Mouse (Mus musculus) right cerebral cortex, postnatal 36 days (tissue): ENCODE measurements around the gene Pak4.
"Not testable (repeated sequence)": the region's sequence is repeated elsewhere in the genome, so short reads cannot be mapped to it uniquely, and the experiment has no call there.

ENCODE experiments used
- DNase-seq, 2 experiments: peaks; one replicate each; pipeline ENCODE4 v3.0.0; 2022; ENCODE audit warnings: low spot score in 2 of 2, mixed read lengths in 1 of 2

Gene Pak4

GRCm38 (mm10) chr7:28597642-28598446 is at the start of gene Pak4, which contains the start of gene Samd4b:
TSS of gene Pak4 (minus strand) at chr7:28598185.
TSS of gene Samd4b (minus strand) at chr7:28598144.
- peak; percentile 97 to 98 for DNase-seq

- DNase-seq = no peak
Measured at GRCm38 (mm10) chr7:28647016-28647415, 49.0 kb upstream of the Pak4 start.

DNA sequence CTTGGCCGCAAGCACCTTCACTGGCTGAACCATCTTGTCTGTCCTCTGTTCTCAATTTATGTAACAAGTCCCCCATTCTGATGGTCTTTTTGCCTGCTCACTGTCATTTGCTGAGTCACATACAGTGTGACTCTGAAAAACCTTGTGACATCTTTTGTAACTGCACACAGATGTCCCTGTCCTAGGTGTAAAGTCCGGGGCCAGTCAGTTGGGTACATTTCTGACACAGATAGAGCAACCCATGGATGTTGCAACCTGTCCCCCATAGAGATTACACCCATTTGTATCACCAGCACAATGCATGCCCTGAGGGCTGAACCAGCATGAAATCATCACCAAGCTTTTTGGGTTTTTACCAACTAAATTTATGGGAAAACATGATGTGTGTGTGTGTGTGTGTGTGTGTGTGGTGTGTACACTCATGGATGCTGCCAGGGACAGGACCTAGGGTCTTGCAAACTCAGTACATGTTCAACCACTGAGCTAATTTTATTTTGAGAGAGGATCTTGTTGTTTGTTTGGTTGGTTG is 48.0 kb upstream of the Pak4 start:
- DNase-seq = no peak

GRCm38 (mm10) chr7:28645366-28645765 is 47.4 kb upstream of the Pak4 start:
- no peak for DNase-seq

- no peak for DNase-seq
Measured at GRCm38 (mm10) chr7:28641546-28641945, 43.6 kb upstream of the Pak4 start.

GRCm38 (mm10) chr7:28637511-28637910 is 39.5 kb upstream of the Pak4 start:
- DNase-seq = no peak

DNA sequence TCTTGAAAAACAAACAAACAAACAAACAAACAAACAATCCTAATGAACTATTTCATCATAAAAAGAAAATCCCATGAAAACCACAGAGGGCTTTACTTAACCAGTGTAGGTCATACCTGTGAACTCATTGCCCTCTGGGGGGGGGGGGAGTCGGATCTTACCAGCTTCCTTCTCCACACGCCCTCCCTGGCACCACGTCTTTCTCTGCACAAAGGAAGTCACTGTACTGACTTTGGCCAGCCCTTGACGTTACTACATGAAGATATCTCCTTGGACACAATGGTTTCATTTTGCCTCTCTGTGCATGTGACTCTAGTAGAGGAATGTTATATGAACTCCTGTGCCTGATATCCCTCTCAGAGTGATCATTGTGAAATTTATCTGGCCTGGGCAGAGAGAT is 36.1 kb upstream of the Pak4 start:
- no peak for DNase-seq

DNA sequence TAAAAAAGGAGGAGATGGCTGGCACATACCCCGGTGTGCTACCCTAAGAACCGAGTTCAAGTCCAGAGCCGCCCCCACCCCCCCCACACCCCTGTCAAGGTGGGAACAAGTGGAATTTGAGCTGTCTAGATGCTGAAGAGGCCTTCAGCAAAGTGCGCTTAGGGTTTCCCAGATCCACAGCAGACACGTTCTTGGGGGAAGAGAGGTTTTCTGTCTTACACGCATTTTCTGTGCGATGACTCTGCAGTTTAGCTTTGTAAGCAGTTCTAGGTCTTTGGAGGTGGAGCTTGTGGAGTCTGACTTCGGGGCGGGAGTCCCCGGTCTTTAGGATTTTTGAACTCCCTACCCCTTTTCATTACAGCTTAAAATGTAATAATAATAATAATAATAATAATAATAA is 33.1 kb upstream of the Pak4 start, which contains the start of gene Acp7:
Gene Acp7, minus strand, starts transcription at position 260 of the 400 bp plus-strand sequence.
- DNase-seq = no peak

DNA sequence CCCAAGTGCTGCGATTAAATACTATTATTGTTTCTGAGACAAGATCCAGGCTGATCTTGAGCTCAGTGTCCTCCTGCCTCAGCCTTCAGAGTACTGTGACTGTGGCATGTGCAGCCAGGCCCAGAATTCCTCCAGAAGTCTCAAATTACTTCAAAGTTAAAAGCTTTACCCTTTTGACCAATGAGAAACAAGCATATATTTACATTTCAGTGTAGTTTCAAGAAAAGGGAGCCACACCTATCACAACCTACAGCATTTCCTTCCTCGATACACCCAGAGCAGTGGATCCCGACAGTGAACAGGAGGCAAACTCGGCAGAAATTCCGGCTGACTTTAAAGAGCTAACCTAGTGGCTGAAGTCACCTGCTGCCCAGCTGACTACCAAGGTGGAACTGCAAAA is 26.8 kb upstream of the Pak4 start:
- no peak for DNase-seq

- DNase-seq = no peak
Measured at GRCm38 (mm10) chr7:28619098-28619715, 21.2 kb upstream of the Pak4 start.

- DNase-seq = no peak
Measured at GRCm38 (mm10) chr7:28605951-28606350, 8.0 kb upstream of the Pak4 start.

GRCm38 (mm10) chr7:28603788-28604187 is 5.8 kb upstream of the Pak4 start:
- not testable (repeated sequence) for DNase-seq

DNA sequence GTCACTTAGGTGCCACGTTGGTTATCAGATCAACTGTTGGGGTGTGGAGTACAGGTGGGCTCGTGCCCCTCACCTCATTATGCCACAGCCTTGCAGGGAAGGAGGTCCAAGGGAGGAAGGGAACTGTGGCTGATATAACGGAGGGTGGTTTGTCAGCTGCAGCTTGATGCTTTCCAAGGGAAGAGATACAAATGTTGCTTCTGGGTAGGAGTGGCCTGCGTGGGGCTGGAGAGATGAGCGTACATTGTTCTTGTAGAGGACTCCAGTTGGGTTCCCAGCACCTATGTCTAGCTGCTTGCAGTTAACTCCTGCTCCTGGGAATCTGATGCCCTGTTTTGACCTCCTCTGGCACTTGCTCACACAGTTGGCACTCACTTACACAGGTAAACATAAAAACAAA is 5.2 kb upstream of the Pak4 start:
- DNase-seq = no peak

DNA sequence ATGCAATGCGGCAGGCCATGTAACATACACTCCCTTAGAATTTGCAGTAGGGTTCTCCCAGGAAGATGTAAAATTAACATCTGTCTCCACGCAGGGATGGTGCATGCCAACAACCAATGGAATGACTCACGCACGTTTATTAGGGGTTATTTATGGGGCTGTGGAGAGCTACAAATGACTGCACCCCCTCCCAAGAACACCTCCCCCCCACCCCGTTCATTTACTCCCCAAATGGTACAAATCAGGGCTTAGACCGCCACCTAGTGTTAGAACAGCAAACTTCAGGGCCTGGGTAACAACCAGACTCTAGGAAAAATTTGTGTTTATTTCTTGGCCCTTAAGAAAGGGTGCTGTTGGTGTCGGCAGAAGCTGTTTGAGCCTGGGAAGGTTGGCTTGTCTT is 3.7 kb upstream of the Pak4 start:
- peak in 1 of 2 experiments; percentile 24 for DNase-seq

DNA sequence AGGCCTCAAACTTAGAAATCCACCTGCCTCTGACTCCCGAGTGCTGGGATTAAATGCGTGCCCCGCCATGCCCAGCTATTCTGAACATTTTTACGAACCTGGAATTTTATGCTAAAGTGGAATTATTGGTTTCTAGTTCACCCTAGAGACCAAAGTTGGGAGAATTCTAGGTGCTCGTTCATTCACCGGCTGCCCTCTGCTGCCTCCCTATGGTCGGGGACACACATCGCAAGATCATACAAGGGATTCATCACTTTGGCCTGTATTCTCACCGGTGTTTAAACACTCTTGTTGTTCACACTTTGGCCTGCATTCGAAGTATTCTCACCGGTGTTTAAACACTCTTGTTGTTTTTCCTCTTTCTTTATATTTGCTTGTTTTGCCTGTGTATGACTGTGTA is 3.0 kb upstream of the Pak4 start:
- DNase-seq = peak in 1 of 2 experiments; percentile 31

DNA sequence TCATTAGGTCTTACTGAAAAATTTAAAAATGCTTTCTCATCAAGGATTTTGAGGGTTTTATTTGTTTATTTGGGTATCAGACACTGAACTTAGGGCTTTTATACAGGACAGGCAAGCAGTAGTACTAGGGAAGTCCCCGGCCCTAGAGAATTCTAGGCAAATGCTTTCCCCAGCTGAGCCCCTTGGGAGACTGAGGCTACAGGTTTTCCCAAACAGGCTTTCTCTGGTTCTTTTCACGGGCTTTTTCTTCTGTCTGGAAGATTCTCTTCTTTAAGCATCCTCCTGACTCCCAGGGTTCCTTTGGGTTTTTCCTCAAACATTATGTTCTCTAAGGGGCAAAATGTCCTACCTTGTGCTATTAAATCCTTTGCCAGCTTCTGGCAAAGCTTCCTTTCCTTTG is 966 bp upstream of the Pak4 start:
- no peak for DNase-seq

- no peak for DNase-seq
Measured at GRCm38 (mm10) chr7:28597277-28597570, 761 bp downstream of the Pak4 start.

- no peak for DNase-seq
Measured at GRCm38 (mm10) chr7:28596436-28597276, 1.3 kb downstream of the Pak4 start.

GRCm38 (mm10) chr7:28595751-28596435 is 2.1 kb downstream of the Pak4 start:
- no peak for DNase-seq

DNA sequence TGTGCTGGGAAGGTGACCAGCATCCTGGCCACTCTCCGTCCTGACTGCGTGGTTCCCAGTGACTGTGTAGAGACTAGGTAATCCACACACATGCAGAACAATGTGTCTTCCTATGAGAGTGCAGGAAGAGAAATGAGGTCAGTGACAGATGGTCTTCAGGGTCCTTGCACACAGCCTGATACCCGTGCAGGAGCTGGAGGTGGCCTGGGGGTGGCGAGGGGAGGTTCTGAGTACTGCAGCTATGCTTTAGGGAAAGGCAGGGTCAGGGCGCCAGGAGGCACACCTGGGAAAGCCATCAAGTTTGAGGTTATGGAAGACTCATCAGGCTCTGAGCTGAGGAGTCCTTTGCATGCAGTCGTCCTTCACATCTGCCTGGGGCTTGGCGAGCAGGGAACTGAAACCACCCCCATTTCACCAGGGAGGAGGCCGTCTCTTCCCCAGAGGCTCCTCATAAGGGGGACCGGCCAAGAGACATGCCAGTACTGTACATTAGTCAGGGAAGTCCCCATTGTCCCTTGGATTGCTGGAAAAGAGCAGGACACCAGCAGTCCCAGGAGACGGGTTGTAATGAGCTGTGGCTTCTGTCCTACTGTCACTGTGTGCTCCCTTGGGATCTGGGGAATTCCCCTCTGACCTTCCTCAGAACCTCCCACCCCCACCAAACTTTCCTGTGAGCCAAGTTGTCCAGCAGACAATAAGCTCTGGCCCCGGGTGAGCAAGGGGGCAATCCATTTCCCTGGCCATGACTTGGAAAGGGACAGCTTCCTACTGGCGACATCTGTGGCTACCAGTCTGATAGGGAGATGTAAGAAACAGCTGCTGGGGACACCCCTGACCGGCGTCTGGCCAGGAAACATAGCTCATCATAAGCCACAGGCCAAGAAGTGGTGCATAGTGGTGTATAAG is 4.5 kb downstream of the Pak4 start:
- DNase-seq = no peak

GRCm38 (mm10) chr7:28591862-28592261 is 6.1 kb downstream of the Pak4 start:
- DNase-seq = no peak
